Mouse (Mus musculus): ENCODE results near the gene Nxph3.

- TF ChIP-seq EP300 (IDR thresholded peaks at IDR 0.05; ENCODE audit: low read depth) = no peak
- no peak for TF ChIP-seq CTCF (IDR thresholded peaks at IDR 0.05; ENCODE audit: low read depth)
Observed at GRCm38 (mm10) chr11:95497921-95498320, 16.4 kb downstream of the Nxph3 start.

Data from liver, embryonic 14.5 days (tissue).